Mouse (Mus musculus): ENCODE measurements around the gene Phlpp1.
A peak's percentile ranks its signal among the peaks of the same experiment; 100 is the strongest.
"Not testable (repeated sequence)": the region's sequence is repeated elsewhere in the genome, so short reads cannot be mapped to it uniquely, and the experiment has no call there.

Gene Phlpp1

DNA sequence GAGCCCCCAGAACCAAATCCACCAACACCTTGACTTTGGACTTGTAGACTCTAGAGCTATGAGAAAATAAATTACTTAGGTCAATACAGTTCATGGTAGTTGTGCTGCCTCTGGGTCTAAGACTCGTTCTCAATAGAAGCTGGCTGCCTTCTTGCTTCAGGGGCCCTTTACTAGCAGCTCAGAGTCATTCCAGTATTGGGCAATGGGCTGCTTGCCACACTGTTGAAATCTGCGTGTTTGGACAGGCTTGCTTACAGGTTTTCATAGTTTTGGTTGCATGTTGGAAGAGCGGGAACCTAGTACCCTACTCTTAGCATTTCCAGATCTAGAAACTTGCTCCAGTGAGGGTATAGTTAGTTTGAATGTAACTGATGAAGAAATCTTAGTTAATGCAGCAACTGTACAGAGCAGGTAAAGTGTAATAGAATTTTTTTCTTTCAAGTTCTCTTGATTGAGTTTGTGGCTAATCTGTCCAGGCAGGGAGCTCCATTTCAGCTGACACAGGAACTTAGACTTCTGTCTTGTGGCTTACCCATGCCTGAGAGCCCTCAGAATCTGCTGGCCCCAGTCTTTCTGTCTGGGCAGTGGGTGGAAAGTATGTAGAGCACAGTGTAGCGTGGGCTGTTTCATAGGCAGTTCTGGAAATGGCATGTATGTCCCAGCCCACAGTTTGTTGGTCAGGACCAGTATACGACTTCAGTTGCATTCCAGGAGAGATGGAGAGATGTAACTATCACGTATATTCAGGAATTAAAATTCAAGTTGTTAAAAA lies 96.7 kb downstream of the Phlpp1 start:
- peak; percentile 50 for DNase-seq

DNA sequence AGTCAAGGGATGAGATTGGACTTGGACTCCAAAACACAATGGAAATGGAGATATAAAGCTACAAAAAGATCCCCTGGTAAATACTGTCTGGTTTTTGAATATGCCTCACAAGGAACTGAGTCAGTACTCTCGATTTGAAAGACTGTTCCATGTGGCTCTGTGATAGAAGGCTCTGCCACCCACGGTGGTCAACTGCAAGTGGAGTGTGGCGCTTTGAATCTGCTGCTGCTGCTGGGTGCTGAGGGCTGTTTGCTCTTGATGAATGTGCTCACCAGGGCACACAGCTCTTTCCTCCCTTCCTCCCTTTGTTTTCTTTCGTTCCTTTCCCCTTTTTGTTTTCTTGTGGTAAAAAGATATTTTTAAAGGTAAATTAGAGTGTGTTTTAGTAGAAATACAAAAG lies 97.8 kb downstream of the Phlpp1 start:
- DNase-seq, result no peak

GRCm38 (mm10) chr1:106272916-106273315 lies 101.4 kb downstream of the Phlpp1 start:
- DNase-seq, result no peak

- no peak for DNase-seq
Observed at GRCm38 (mm10) chr1:106273801-106274200, 102.2 kb downstream of the Phlpp1 start.

GRCm38 (mm10) chr1:106274561-106275001 lies 103.0 kb downstream of the Phlpp1 start:
- peak; percentile 49 for DNase-seq

- DNase-seq, result no peak
Observed at GRCm38 (mm10) chr1:106275142-106275541, 103.6 kb downstream of the Phlpp1 start.

GRCm38 (mm10) chr1:106275731-106276130 lies 104.2 kb downstream of the Phlpp1 start:
- no peak for DNase-seq

- DNase-seq, result no peak
Observed at GRCm38 (mm10) chr1:106276824-106277223, 105.3 kb downstream of the Phlpp1 start.

DNA sequence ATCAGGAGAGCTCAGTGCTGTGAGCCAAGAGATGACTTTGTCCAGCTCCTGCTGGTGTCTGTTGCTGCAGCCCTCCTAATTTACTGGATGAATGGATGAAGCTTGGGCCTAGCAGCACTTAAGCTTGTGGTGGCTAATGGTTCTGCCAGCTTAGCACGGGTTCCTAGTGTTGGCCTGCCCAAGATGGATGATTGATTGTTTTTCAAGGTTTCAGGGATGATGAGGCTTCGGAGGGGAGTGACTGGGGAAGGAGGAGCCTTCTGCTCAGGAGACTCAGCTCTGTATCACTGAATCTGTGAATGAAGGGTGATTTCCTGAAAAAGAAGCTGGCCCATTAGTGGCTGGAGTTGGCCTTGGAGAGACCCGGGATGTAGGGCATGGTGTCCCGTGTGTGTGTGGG lies 105.7 kb downstream of the Phlpp1 start:
- DNase-seq, result no peak

GRCm38 (mm10) chr1:106278552-106279060 lies 107.1 kb downstream of the Phlpp1 start:
- DNase-seq, result no peak

DNA sequence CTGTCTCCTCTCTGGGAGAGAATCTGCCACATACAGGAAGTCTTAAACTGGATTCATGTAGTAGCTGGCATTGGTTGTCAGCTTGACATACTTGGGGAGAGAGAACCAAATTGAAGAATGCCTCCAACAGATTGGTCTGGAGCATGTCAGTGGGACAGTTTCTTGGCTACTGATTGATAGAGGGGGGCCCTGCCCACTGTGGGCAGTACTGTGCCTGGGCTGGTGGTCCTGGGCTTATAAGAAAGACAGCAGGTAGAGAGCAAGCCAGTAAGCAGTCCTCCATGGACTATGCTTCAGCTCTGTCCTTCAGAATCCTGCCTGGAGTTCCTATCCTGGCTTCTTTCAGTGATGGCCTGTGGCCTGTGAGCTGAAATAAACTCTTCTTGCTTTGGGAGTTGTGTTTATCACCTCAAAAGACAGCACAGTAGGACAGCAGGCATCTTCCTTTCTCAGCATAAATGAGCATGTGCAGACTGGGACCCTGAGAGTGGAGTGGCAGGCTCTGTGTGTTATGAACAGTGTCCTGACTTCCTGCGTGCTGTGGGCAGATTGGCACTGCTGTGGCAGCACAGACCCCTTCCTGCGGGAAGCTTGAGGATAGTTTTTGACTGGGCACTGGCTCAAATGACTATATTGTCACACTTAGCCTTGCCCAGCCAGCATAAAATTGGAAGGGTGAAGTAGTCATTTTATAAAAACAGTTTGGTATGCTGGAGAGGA lies 108.0 kb downstream of the Phlpp1 start:
- DNase-seq, result peak; percentile 18

DNA sequence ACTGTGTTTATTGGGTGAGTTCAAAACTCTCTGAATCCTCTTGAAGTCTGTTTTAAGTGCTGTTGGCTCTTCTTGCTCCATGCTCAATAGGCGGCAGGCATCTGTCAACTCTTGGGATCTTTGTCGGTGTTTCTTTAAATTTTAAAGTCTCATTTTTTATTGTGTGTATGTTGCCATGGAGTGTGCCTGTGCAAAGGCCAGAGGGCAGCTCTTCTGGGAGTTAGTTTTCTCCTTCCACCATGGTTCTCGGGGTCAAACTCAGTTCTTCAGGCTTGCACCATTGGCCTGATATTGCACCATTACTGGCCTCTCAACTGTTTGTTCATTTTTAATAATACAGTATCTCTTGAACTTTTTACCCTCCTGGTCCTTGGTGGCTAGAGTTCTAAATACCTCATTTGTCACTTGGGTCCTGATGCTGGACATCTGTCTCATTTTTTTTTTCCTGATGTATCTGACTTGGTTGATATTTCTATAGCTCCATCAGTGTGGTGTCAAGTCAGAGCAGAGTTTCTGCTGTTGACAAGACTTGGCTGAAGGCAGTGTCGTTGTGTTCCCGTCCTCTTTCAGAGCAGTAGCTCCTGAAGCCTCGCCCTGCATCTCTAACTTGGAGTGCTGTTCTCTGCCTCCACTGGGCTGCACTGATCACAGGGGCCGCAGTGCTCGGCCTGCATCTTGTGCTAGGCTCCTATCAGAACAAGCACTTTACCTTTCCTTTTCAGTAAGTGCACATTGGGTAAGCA lies 108.8 kb downstream of the Phlpp1 start:
- DNase-seq, result peak; percentile 46

GRCm38 (mm10) chr1:106286815-106287214 lies 115.3 kb downstream of the Phlpp1 start:
- no peak for DNase-seq

DNA sequence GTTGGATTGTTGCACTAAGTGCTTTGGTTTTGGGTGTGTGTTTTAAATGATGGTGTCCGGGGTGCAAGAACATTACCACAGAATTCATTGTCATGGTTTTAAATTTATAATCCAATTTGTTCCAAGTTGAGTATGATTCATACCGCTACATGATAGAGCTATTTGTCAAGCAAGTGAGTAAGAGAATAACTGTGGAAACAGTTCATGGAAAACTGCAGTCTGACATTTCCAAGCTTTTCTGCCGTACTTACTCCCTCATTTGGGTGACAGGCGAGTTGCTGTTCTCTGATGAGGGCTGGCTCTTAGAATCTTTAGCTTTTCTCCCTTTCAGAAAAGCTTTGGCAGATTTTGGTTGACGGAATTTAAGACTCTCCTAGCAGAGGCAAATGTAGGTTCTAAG lies 117.5 kb downstream of the Phlpp1 start:
- DNase-seq, result no peak

DNA sequence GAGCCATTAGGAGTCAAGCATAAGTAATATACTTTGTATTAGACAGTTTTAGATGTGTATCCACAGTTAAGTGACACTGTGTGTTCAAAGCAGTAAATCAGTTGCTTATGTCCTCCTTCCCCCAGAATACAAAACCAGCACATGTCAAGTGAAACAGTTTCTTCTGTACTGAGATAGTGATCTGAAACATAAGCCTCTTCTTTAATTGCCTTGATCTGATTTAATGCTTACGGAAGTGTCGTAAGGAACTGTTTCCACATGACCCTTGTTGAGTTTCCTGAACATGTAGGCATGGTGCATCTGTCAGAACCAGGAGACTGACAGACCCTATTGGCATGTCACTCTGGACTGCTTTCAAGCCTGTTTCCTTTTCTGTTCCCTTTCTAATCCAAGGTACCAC lies 118.0 kb downstream of the Phlpp1 start:
- no peak for DNase-seq

DNA sequence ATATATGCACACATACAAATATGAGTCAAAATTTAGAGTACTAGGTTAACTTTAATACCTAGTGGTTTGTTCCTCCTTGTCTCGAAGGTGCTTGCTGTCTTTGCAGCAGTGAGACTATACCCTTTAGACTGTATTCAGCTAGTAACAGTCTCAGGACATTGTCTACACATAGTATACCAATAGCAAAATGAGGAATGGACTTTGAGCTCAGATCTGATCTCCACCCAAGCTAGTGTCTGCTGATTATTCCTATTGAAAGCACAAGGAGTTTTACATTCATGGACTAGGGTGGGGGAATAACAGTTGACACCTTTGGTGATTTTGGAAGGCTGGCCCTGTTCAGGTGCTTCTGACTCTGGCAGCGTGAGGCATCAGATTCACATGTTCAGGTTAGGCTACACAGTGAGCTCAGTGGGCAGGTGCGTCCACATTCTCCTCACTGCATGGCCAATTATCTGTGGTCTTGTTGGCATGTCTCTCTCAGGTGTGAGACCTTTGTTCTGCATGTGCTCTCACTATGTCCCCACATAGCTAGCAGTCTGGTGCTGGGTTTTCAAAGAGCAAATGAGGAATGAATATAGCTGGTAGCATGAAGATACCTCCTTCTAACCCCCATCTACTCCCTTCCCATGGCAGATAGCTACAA lies 138.0 kb downstream of the Phlpp1 start:
- DNase-seq, result no peak

DNA sequence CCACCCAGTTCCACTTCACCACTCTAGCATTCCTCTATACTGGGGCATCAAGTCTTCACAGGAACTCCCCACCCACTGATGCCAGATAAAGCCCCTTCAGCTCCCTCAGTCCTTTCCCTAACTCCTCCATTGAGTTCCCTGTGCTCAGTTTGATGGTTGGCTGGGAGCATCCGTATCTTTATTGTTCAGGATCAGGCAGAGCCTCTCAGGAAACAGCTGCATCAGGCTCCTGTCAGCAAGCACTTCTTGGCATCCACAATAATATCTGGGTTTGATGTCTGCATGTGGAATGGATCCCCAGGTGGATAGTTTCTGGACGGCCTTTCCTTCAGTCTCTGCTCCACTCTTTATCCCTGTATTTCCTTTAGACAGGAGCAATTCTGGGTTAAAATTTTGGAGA lies 138.7 kb downstream of the Phlpp1 start:
- no peak for DNase-seq

DNA sequence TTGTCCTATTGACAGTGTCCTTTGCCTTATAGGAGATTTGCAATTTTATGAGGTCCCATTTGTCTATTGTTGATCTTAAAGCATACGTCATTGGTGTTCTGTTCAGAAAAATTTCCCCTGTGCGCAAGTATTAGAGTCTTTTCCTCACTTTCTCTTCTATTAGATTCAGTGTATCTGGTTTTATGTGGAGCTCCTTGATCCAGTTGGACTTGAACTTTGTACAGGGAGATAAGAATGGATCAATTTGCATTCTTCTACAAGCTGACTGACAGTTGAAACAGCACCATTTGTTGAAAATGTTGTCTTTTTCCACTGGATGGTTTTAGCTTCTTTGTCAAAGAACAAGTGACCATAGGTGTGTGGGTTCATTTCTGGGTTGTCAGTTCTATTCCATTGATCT lies 140.3 kb downstream of the Phlpp1 start:
- not testable (repeated sequence) for DNase-seq

DNA sequence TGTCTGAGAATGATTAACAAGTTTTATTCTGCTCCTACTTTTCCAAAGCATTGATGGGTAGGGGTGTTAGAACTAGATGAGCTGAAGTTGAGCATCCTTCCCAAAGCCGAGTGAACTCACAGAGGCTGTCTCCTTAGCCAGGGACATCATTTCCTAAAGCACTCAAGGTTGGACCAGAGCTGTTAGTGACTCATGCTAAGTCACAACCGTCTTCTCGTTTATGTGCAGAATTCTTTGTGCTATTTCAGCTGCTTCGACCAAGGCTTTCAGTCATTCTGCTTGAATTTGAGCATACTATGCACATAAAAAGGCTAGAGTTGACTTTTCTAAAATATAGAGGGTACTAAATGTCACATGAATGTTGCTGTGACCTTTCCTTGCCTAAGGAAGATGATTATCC lies 142.9 kb downstream of the Phlpp1 start:
- no peak for DNase-seq

DNA sequence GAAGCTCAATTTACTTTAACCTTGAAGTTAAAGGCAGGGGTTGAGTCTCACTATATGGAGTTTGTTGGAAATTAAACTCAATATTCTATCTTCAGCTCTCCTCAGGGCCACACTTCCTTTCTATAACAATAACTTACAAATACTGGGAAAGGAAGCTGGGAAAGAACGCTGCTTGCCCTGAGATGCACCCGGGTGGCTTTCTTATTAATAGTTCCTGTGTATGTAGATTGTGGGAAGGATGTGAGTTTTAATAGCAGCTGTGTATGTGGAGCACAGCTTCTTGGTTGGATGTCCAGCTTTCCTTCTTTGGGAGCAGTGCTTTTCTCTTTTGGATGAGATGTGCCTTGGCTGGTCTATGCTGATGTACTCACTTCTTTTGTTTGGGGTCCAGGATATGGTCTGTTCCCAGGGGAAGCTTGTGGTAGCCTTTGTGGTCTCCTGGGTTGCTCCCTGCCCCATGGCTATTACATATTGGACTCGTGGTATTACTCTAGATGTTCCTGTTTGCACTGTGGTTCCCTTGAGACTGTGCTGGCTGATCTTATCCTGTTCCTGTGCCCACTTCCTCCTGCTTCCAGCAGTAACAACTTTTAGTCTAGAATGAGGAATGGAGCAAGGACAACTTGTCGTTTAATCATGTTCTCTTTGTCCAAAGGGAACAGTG lies 145.2 kb downstream of the Phlpp1 start:
- DNase-seq, result peak; percentile 28

DNA sequence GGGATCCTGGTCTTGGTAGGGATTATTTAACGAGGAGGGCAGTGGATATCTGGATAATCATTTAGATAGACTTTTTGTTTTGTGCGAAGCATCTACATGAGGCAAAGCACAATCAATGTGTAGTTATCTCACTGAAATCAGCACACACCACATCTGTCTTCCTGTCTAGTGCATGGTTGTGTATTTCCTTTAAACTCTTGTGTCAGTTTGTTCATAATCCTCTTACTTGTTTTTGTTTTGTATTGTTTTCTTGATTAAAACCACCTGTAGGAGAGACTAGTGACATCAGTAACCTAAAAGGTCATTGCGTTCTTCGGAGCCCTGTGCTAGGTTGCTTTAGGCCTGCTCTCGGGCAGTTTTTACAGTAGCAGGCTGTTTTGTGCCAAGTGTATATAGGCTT lies 146.8 kb downstream of the Phlpp1 start:
- no peak for DNase-seq

DNA sequence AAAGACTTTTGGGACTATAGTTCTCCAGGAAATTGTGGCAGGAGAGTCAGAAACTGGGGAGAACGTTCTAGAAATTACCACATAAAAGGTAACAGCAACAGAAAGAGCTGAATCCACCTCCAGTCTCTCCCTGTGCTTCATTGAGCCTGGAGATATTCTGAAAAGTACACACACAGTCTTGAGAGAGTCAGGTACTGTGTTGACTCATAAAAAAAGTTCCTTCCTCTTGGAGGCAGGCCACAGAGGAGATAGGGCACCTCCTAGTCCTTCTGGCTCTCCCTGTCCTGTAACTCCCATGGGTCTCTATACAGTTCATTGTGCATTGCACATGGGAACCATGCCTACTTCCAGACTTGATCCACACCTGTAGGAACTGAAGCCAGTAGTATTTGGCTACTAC lies 149.0 kb downstream of the Phlpp1 start:
- no peak for DNase-seq
